Mouse (Mus musculus): ENCODE results near the gene Eea1. TPM values are rescaled to one million over a fixed set of nuclear protein-coding genes. Genes with fewer than 3 reads are reported as not detected.
"Not testable (repeated sequence)": the region's sequence is repeated elsewhere in the genome, so short reads cannot be mapped to it uniquely, and the experiment has no call there.

Eea1 gene
- polyA plus RNA-seq, 1 experiment from 2014 or later, result 26.3 TPM

- Histone ChIP-seq H3K9ac (replicated peaks; ENCODE audit: low read length) (no peak overlapping the region), H3K27ac (replicated peaks; ENCODE audit: low read depth, low read length) (no peak overlapping the region), H3K4me2 (ENCODE audit: low read length) (no peak overlapping the region), H3K27me3 (ENCODE audit: control insufficient read depth, insufficient read depth, low read length) (no peaks in the 10 kb centered on the region), H3K36me3 (ENCODE audit: control insufficient read depth, insufficient read depth, low read length) (no peaks in the 10 kb centered on the region), H3K9me3 (ENCODE audit: control insufficient read depth, low read length) (no peaks in the 10 kb centered on the region), H3K4me1 (ENCODE audit: control insufficient read depth, insufficient read depth, low read length) (no peaks in the 10 kb centered on the region; the same call in 1 of the 2 replicates), H3K4me3 (replicated peaks; ENCODE audit: low read depth, low read length) (no peak overlapping the region)
- WGBS, result 85% methylated on average over 7 of the region's 7 CpGs
- no peak for ATAC-seq (ENCODE audit: low FRiP score, low TSS enrichment)
- DNase-seq, result no peak
Measured at GRCm38 (mm10) chr10:96074386-96074785, 133.9 kb downstream of the Eea1 start.

- no peaks in the 10 kb centered on the region; the same call in 1 of the 2 replicates for H3K4me1 ChIP-seq (ENCODE audit: control insufficient read depth, insufficient read depth, low read length)
- no peak overlapping the region for H3K4me3 ChIP-seq (replicated peaks; ENCODE audit: low read depth, low read length)
- H3K9me3 ChIP-seq (ENCODE audit: control insufficient read depth, low read length), result no peaks in the 10 kb centered on the region
- H3K4me2 ChIP-seq (ENCODE audit: low read length), result no peak overlapping the region
- 77% methylated on average over 4 of the region's 4 CpGs for WGBS
- H3K27me3 ChIP-seq (ENCODE audit: control insufficient read depth, insufficient read depth, low read length), result no peaks in the 10 kb centered on the region
- DNase-seq (no peak), ATAC-seq (ENCODE audit: low FRiP score, low TSS enrichment) (no peak)
- no peaks in the 10 kb centered on the region for H3K36me3 ChIP-seq (ENCODE audit: control insufficient read depth, insufficient read depth, low read length)
- H3K27ac ChIP-seq (replicated peaks; ENCODE audit: low read depth, low read length), result no peak overlapping the region
- H3K9ac ChIP-seq (replicated peaks; ENCODE audit: low read length), result no peak overlapping the region
Measured at GRCm38 (mm10) chr10:96075403-96075802, 135.0 kb downstream of the Eea1 start.

GRCm38 (mm10) chr10:96075880-96076279, 135.4 kb downstream of the Eea1 start:
- WGBS, result 23% methylated on average over 7 of the region's 7 CpGs
- ATAC-seq (ENCODE audit: low FRiP score, low TSS enrichment) (no peak), DNase-seq (peak; percentile 46)
- Histone ChIP-seq H3K9ac (replicated peaks; ENCODE audit: low read length) (no peak overlapping the region), H3K4me1 (ENCODE audit: control insufficient read depth, insufficient read depth, low read length) (no peaks in the 10 kb centered on the region; the same call in 1 of the 2 replicates), H3K27me3 (ENCODE audit: control insufficient read depth, insufficient read depth, low read length) (no peaks in the 10 kb centered on the region), H3K4me3 (replicated peaks; ENCODE audit: low read depth, low read length) (no peak overlapping the region), H3K4me2 (ENCODE audit: low read length) (no peak overlapping the region), H3K27ac (replicated peaks; ENCODE audit: low read depth, low read length) (no peak overlapping the region), H3K36me3 (ENCODE audit: control insufficient read depth, insufficient read depth, low read length) (no peaks in the 10 kb centered on the region), H3K9me3 (ENCODE audit: control insufficient read depth, low read length) (no peaks in the 10 kb centered on the region)

GRCm38 (mm10) chr10:96076461-96076860, 136.0 kb downstream of the Eea1 start:
- ATAC-seq (ENCODE audit: low FRiP score, low TSS enrichment) (no peak), DNase-seq (no peak)
- H3K4me2 ChIP-seq (ENCODE audit: low read length), result no peak overlapping the region
- H3K9me3 ChIP-seq (ENCODE audit: control insufficient read depth, low read length), result no peaks in the 10 kb centered on the region
- H3K4me1 ChIP-seq (ENCODE audit: control insufficient read depth, insufficient read depth, low read length), result no peaks in the 10 kb centered on the region; the same call in 1 of the 2 replicates
- no peak overlapping the region for H3K4me3 ChIP-seq (replicated peaks; ENCODE audit: low read depth, low read length)
- 57% methylated on average over 3 of the region's 3 CpGs for WGBS
- no peak overlapping the region for H3K9ac ChIP-seq (replicated peaks; ENCODE audit: low read length)
- no peaks in the 10 kb centered on the region for H3K27me3 ChIP-seq (ENCODE audit: control insufficient read depth, insufficient read depth, low read length)
- H3K36me3 ChIP-seq (ENCODE audit: control insufficient read depth, insufficient read depth, low read length), result no peaks in the 10 kb centered on the region
- no peak overlapping the region for H3K27ac ChIP-seq (replicated peaks; ENCODE audit: low read depth, low read length)

- H3K9me3 ChIP-seq (ENCODE audit: control insufficient read depth, low read length); H3K4me1 ChIP-seq (ENCODE audit: control insufficient read depth, insufficient read depth, low read length); H3K36me3 ChIP-seq (ENCODE audit: control insufficient read depth, insufficient read depth, low read length); H3K4me3 ChIP-seq (replicated peaks; ENCODE audit: low read depth, low read length); H3K27me3 ChIP-seq (ENCODE audit: control insufficient read depth, insufficient read depth, low read length); DNase-seq; H3K9ac ChIP-seq (replicated peaks; ENCODE audit: low read length); H3K4me2 ChIP-seq (ENCODE audit: low read length); H3K27ac ChIP-seq (replicated peaks; ENCODE audit: low read depth, low read length): not testable (repeated sequence)
- 88% methylated on average over 6 of the region's 6 CpGs for WGBS
- peak; percentile 100 for ATAC-seq (ENCODE audit: low FRiP score, low TSS enrichment)
Measured at GRCm38 (mm10) chr10:96077480-96078066, 137.1 kb downstream of the Eea1 start.

- Histone ChIP-seq H3K9ac (replicated peaks; ENCODE audit: low read length) (no peak overlapping the region), H3K27me3 (ENCODE audit: control insufficient read depth, insufficient read depth, low read length) (no peaks in the 10 kb centered on the region), H3K4me1 (ENCODE audit: control insufficient read depth, insufficient read depth, low read length) (no peaks in the 10 kb centered on the region; the same call in 1 of the 2 replicates), H3K4me3 (replicated peaks; ENCODE audit: low read depth, low read length) (no peak overlapping the region), H3K9me3 (ENCODE audit: control insufficient read depth, low read length) (no peaks in the 10 kb centered on the region), H3K4me2 (ENCODE audit: low read length) (no peak overlapping the region), H3K27ac (replicated peaks; ENCODE audit: low read depth, low read length) (no peak overlapping the region), H3K36me3 (ENCODE audit: control insufficient read depth, insufficient read depth, low read length) (no peaks in the 10 kb centered on the region)
- DNase-seq (no peak), ATAC-seq (ENCODE audit: low FRiP score, low TSS enrichment) (no peak)
- 94% methylated on average over 4 of the region's 4 CpGs for WGBS
Measured at GRCm38 (mm10) chr10:96079823-96080222, 139.4 kb downstream of the Eea1 start.

GRCm38 (mm10) chr10:96080440-96081381, 140.3 kb downstream of the Eea1 start:
- H3K9ac ChIP-seq (replicated peaks; ENCODE audit: low read length), result no peak overlapping the region
- no peaks in the 10 kb centered on the region for H3K36me3 ChIP-seq (ENCODE audit: control insufficient read depth, insufficient read depth, low read length)
- no peak overlapping the region for H3K27ac ChIP-seq (replicated peaks; ENCODE audit: low read depth, low read length)
- DNase-seq, result peak; percentile 30
- H3K4me3 ChIP-seq (replicated peaks; ENCODE audit: low read depth, low read length), result no peak overlapping the region
- 67% methylated on average over 21 of the region's 21 CpGs for WGBS
- H3K27me3 ChIP-seq (ENCODE audit: control insufficient read depth, insufficient read depth, low read length), result no peaks in the 10 kb centered on the region
- no peak overlapping the region for H3K4me2 ChIP-seq (ENCODE audit: low read length)
- no peaks in the 10 kb centered on the region for H3K9me3 ChIP-seq (ENCODE audit: control insufficient read depth, low read length)
- no peaks in the 10 kb centered on the region; the same call in 1 of the 2 replicates for H3K4me1 ChIP-seq (ENCODE audit: control insufficient read depth, insufficient read depth, low read length)
- ATAC-seq (ENCODE audit: low FRiP score, low TSS enrichment), result no peak

GRCm38 (mm10) chr10:96082203-96082602, 141.8 kb downstream of the Eea1 start:
- Histone ChIP-seq H3K4me3 (replicated peaks; ENCODE audit: low read depth, low read length) (no peak overlapping the region), H3K9ac (replicated peaks; ENCODE audit: low read length) (no peak overlapping the region), H3K4me1 (ENCODE audit: control insufficient read depth, insufficient read depth, low read length) (no peaks in the 10 kb centered on the region), H3K9me3 (ENCODE audit: control insufficient read depth, low read length) (no peaks in the 10 kb centered on the region), H3K4me2 (ENCODE audit: low read length) (no peak overlapping the region), H3K27ac (replicated peaks; ENCODE audit: low read depth, low read length) (no peak overlapping the region), H3K36me3 (ENCODE audit: control insufficient read depth, insufficient read depth, low read length) (no peaks in the 10 kb centered on the region), H3K27me3 (ENCODE audit: control insufficient read depth, insufficient read depth, low read length) (no peaks in the 10 kb centered on the region)
- no peak for ATAC-seq (ENCODE audit: low FRiP score, low TSS enrichment)
- DNase-seq, result no peak
- 92% methylated on average over 3 of the region's 3 CpGs for WGBS

Measured in midbrain, embryonic 14.5 days (tissue).